Mouse (Mus musculus) MEL (cell line): ENCODE measurements at regions not wholly inside any gene's neighbourhood (a gene's known extent, or its start where the extent isn't known, plus 50 kb on each side); places are given as distances from the start of the nearest gene placed in this dataset.

ENCODE experiments used
- DNase-seq: peaks from one replicate; pipeline ENCODE4 v3.0.0; 2011; ENCODE audit warnings: low read depth, low spot score
- H3K27ac ChIP-seq: 2 replicates; pipeline ENCODE4 v1.5.1; 2012; ENCODE audit warnings: low read depth, mild to moderate bottlenecking, control low read depth, low read length, moderate library complexity; ENCODE audit not compliant: control insufficient read depth
- H3K27me3 ChIP-seq, 2 experiments: fragments of 150-350 bp in 1 of 2; sonication (generic) in 1 of 2; 2 replicates each; pipeline ENCODE4 v1.6.1; 2012; ENCODE audit warnings: low read length in 2 of 2, mild to moderate bottlenecking in 2 of 2, improper control_type of control experiment in 1 of 2, moderate library complexity in 1 of 2; ENCODE audit not compliant: insufficient read depth in 2 of 2, control insufficient read depth in 1 of 2
- H3K36me3 ChIP-seq, 2 experiments: 2 replicates each; pipeline ENCODE4 v1.6.1; 2012 to 2014; ENCODE audit warnings: low read length in 2 of 2, improper control_type of control experiment in 1 of 2, inconsistent platforms in 1 of 2, mild to moderate bottlenecking in 1 of 2; ENCODE audit not compliant: insufficient read depth in 2 of 2, control insufficient read depth in 1 of 2
- H3K4me1 ChIP-seq, 2 experiments: fragments of 150-350 bp in 1 of 2; sonication (generic) in 1 of 2; 2 replicates each; pipeline ENCODE4 v1.6.1; 2012; ENCODE audit warnings: low read length in 2 of 2, improper control_type of control experiment in 1 of 2, mild to moderate bottlenecking in 1 of 2; ENCODE audit not compliant: insufficient read depth in 2 of 2, control insufficient read depth in 1 of 2
- H3K4me3 ChIP-seq, 2 experiments: fragments of 150-350 bp in 1 of 2; sonication (generic) in 1 of 2; 2 replicates each; pipeline ENCODE4 v1.5.1; 2012; ENCODE audit warnings: low read depth in 2 of 2, low read length in 2 of 2, mild to moderate bottlenecking in 2 of 2, moderate library complexity in 2 of 2, control low read depth in 1 of 2, improper control_type of control experiment in 1 of 2; ENCODE audit not compliant: control insufficient read depth in 1 of 2, insufficient read depth in 1 of 2
- H3K79me2 ChIP-seq: 2 replicates; pipeline ENCODE4 v1.6.1; 2012; ENCODE audit warnings: mild to moderate bottlenecking, low read length, moderate library complexity; ENCODE audit not compliant: control insufficient read depth, poor library complexity, insufficient read depth
- H3K9ac ChIP-seq: 2 replicates; pipeline ENCODE4 v1.6.1; 2012; ENCODE audit warnings: low read depth, mild to moderate bottlenecking, control low read depth, low read length, moderate library complexity; ENCODE audit not compliant: control insufficient read depth, poor library complexity, severe bottlenecking
- H3K9me3 ChIP-seq: fragments of 150-350 bp; sonication (generic); replicated peaks from 2 replicates; pipeline ENCODE4 v1.6.1; 2012; ENCODE audit warnings: mild to moderate bottlenecking, low read length, improper control_type of control experiment, moderate library complexity; ENCODE audit not compliant: insufficient read depth
- CHD1 ChIP-seq: IDR thresholded peaks from 2 replicates; pipeline ENCODE4 v1.6.1; 2012; ENCODE audit warnings: low read depth, mild to moderate bottlenecking, inconsistent platforms, low read length, improper control_type of control experiment
- EP300 ChIP-seq, 2 experiments: IDR thresholded peaks; 2 replicates each; pipeline ENCODE4 v1.6.1; 2011; ENCODE audit warnings: improper control_type of control experiment in 2 of 2, low read length in 2 of 2, low read depth in 1 of 2, mild to moderate bottlenecking in 1 of 2
- ETS1 ChIP-seq: IDR thresholded peaks from 2 replicates; pipeline ENCODE4 v1.6.1; 2012; ENCODE audit warnings: low read depth, mild to moderate bottlenecking, inconsistent platforms, low read length, improper control_type of control experiment, moderate library complexity
- GABPA ChIP-seq: IDR thresholded peaks from 2 replicates; pipeline ENCODE4 v1.6.1; 2012; ENCODE audit warnings: low read depth, mild to moderate bottlenecking, inconsistent platforms, low read length, improper control_type of control experiment, moderate library complexity
- KAT2A ChIP-seq: conservative IDR thresholded peaks from 2 replicates; pipeline ENCODE4 v1.6.1; 2012; ENCODE audit warnings: low read depth, low read length, improper control_type of control experiment, inconsistent platforms
- MAFK ChIP-seq: IDR thresholded peaks from 2 replicates; pipeline ENCODE4 v1.6.1; 2011; ENCODE audit warnings: low read depth, mild to moderate bottlenecking, low read length, improper control_type of control experiment, borderline replicate concordance
- MAX ChIP-seq: IDR thresholded peaks from 2 replicates; pipeline ENCODE4 v1.6.1; 2011; ENCODE audit warnings: low read length, improper control_type of control experiment
- MAZ ChIP-seq: IDR thresholded peaks from 2 replicates; pipeline ENCODE4 v1.6.1; 2012; ENCODE audit warnings: low read depth, mild to moderate bottlenecking, inconsistent platforms, low read length, improper control_type of control experiment
- MEF2A ChIP-seq: IDR thresholded peaks from 2 replicates; pipeline ENCODE4 v1.6.1; 2014; ENCODE audit warnings: low read depth, mild to moderate bottlenecking, inconsistent platforms, low read length, improper control_type of control experiment; ENCODE audit not compliant: poor library complexity, insufficient replicate concordance, severe bottlenecking; ENCODE audit errors: extremely low read depth
- MXI1 ChIP-seq: IDR thresholded peaks from 2 replicates; pipeline ENCODE4 v1.6.1; 2011; ENCODE audit warnings: mild to moderate bottlenecking, low read depth, low read length, improper control_type of control experiment
- NRF1 ChIP-seq: IDR thresholded peaks from 2 replicates; pipeline ENCODE4 v1.6.1; 2014; ENCODE audit warnings: low read depth, mild to moderate bottlenecking, inconsistent platforms, low read length, improper control_type of control experiment, moderate library complexity; ENCODE audit not compliant: poor library complexity, insufficient read depth, severe bottlenecking
- POLR2A ChIP-seq, 2 experiments: IDR thresholded peaks; 2 replicates each; pipeline ENCODE4 v1.6.1; 2011 to 2012; ENCODE audit warnings: low read length in 2 of 2, mild to moderate bottlenecking in 2 of 2, control low read depth in 1 of 2, improper control_type of control experiment in 1 of 2, low read depth in 1 of 2, moderate library complexity in 1 of 2; ENCODE audit not compliant: control insufficient read depth in 1 of 2, insufficient read depth in 1 of 2, poor library complexity in 1 of 2
- RCOR1 ChIP-seq: IDR thresholded peaks from 2 replicates; pipeline ENCODE4 v1.6.1; 2012; ENCODE audit warnings: low read depth, mild to moderate bottlenecking, inconsistent platforms, low read length, improper control_type of control experiment
- TBP ChIP-seq: IDR thresholded peaks from 2 replicates; pipeline ENCODE4 v1.8.0; 2011; ENCODE audit warnings: low read depth, low read length, improper control_type of control experiment
- TCF12 ChIP-seq: IDR thresholded peaks from 2 replicates; pipeline ENCODE4 v1.6.1; 2014; ENCODE audit warnings: low read depth, mild to moderate bottlenecking, inconsistent platforms, low read length, improper control_type of control experiment, moderate library complexity
- USF1 ChIP-seq: IDR thresholded peaks from 2 replicates; pipeline ENCODE4 v1.6.1; 2014; ENCODE audit warnings: low read depth, mild to moderate bottlenecking, inconsistent platforms, low read length, improper control_type of control experiment, moderate library complexity
- USF2 ChIP-seq, 2 experiments: IDR thresholded peaks; 2 replicates each; pipeline ENCODE4 v1.6.1; 2011 to 2012; ENCODE audit warnings: improper control_type of control experiment in 2 of 2, low read length in 2 of 2, borderline replicate concordance in 1 of 2, inconsistent platforms in 1 of 2, low read depth in 1 of 2, mild to moderate bottlenecking in 1 of 2; ENCODE audit not compliant: insufficient read depth in 1 of 2
- ZKSCAN1 ChIP-seq: IDR thresholded peaks from 2 replicates; pipeline ENCODE4 v1.6.1; 2012; ENCODE audit warnings: low read depth, mild to moderate bottlenecking, inconsistent platforms, low read length, improper control_type of control experiment, moderate library complexity
- ZNF384 ChIP-seq: IDR thresholded peaks from 2 replicates; pipeline ENCODE4 v1.6.1; 2012; ENCODE audit warnings: low read depth, mild to moderate bottlenecking, inconsistent platforms, low read length, improper control_type of control experiment

DNA sequence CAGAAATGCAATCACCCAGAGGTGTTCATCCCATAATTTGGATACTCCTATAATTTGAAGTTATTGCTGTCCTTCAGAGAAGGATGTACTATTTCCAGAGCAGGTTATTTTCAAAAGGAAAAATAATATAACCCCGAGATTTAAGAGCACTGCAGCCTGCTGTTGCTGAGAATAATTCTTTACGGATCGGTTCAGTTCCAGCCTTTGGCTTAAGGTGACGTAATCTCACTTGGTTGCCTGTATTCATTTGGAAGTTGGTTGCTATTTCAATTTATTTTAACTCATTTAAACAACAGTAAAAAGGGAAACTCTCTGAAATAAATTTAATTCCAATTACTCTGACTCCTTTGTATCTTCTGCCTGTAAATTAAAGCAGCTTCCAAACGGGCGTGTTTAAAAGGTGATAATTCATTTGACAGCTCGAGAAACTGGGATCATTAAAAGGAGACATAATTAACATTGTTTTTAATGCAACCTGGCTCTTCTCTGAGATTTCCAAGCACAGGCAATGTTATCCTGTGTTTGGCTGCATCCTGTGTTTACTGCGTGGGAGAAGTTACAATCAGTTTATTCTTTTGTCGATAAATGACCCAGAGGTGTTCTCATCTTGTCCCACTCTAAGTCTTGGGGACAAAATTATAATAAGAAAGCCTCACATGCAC lies 568.5 kb downstream of the Gm16223 start:
- Histone ChIP-seq H3K27me3 (no peaks in the 10 kb centered on the region), H3K4me1 (no peaks in the 10 kb centered on the region), H3K79me2 (no peaks in the 10 kb centered on the region), H3K9me3 (no peaks in the 10 kb centered on the region), H3K4me3 (no peak overlapping the region), H3K9ac (no peak overlapping the region), H3K27ac (no peak overlapping the region), H3K36me3 (no peaks in the 10 kb centered on the region)
- no peak for TF ChIP-seq USF1
- no peak for TF ChIP-seq GABPA
- no peak for TF ChIP-seq RCOR1
- TF ChIP-seq KAT2A: no peak
- TF ChIP-seq USF2 (IDR thresholded peaks at IDR 0.05; ENCODE audit: borderline replicate concordance in 1 of 2, insufficient read depth in 1 of 2, low read depth in 1 of 2, low read length in 2 of 2): no peak
- TF ChIP-seq NRF1: no peak
- TF ChIP-seq ZNF384: no peak
- TF ChIP-seq MEF2A: no peak
- DNase-seq: no peak

- Histone ChIP-seq H3K9ac (no peak overlapping the region), H3K79me2 (no peaks in the 10 kb centered on the region), H3K27ac (no peak overlapping the region), H3K4me3 (no peak overlapping the region), H3K27me3 (no peaks in the 10 kb centered on the region), H3K4me1 (no peaks in the 10 kb centered on the region), H3K36me3 (no peaks in the 10 kb centered on the region), H3K9me3 (no peaks in the 10 kb centered on the region)
- no peak for TF ChIP-seq CHD1
- no peak for TF ChIP-seq NRF1
- TF ChIP-seq KAT2A: no peak
- no peak for TF ChIP-seq ETS1
- TF ChIP-seq EP300 (IDR thresholded peaks at IDR 0.05; ENCODE audit: low read depth in 1 of 2, low read length in 2 of 2): no peak
- TF ChIP-seq MAZ: no peak
- TF ChIP-seq GABPA: no peak
- no peak for TF ChIP-seq TBP
- no peak for TF ChIP-seq TCF12
- TF ChIP-seq MAX: no peak
- no peak for TF ChIP-seq MAFK
- TF ChIP-seq MXI1: no peak
- TF ChIP-seq ZKSCAN1: no peak
- TF ChIP-seq POLR2A (IDR thresholded peaks at IDR 0.05; ENCODE audit: control insufficient read depth in 1 of 2, insufficient read depth in 1 of 2, low read depth in 1 of 2, low read length in 2 of 2, poor library complexity in 1 of 2): no peak
- no peak for DNase-seq
These were observed 576.5 kb upstream of the Cpeb2 start for GRCm38 (mm10) chr5:42656460-42656859.
